Mouse (Mus musculus) splenic B cell, adult 2 months (primary cell): Measurements from ENCODE around the gene B4galnt2.
A peak's percentile ranks its signal among the peaks of the same experiment; 100 is the strongest.

Source experiments
- DNase-seq: peaks from one replicate; pipeline ENCODE4 v3.0.0-alpha.2; 2011; ENCODE audit warnings: low read depth, low spot score
- H3K27me3 ChIP-seq: 2 replicates; pipeline ENCODE4 v1.6.1; 2012; ENCODE audit warnings: mild to moderate bottlenecking, low read length, moderate library complexity, mixed read lengths; ENCODE audit not compliant: control insufficient read depth, poor library complexity, insufficient read depth, severe bottlenecking
- H3K36me3 ChIP-seq: 2 replicates; pipeline ENCODE4 v1.6.1; 2012; ENCODE audit warnings: mild to moderate bottlenecking, low read length, moderate library complexity, mixed read lengths; ENCODE audit not compliant: control insufficient read depth, poor library complexity, insufficient read depth, severe bottlenecking

B4galnt2 gene

GRCm38 (mm10) chr11:95838999-95839868, 75.5 kb downstream of the B4galnt2 start:
- Histone ChIP-seq H3K27me3 (no peaks in the 10 kb centered on the region), H3K36me3 (peaks cover 2% of the 10 kb centered on the region)
- DNase-seq: no peak

- DNase-seq: no peak
Measured at GRCm38 (mm10) chr11:95838598-95838997, 76.1 kb downstream of the B4galnt2 start.

GRCm38 (mm10) chr11:95837059-95837458, 77.6 kb downstream of the B4galnt2 start, which contains the start of gene Gngt2:
TSS of gene Gngt2 (plus strand) at chr11:95837216.
- DNase-seq: no peak
- Histone ChIP-seq H3K27me3 (no peaks in the 10 kb centered on the region), H3K36me3 (peaks cover 13% of the 10 kb centered on the region)

More at GRCm38 (mm10) chr11:95838598-95838997, 76.1 kb downstream of the B4galnt2 start:
- Histone ChIP-seq H3K27me3 (no peaks in the 10 kb centered on the region), H3K36me3 (peaks cover 2% of the 10 kb centered on the region)

- no peaks in the 10 kb centered on the region for H3K27me3 ChIP-seq
- H3K36me3 ChIP-seq: peaks cover 14% of the 10 kb centered on the region
- DNase-seq: no peak
Measured at GRCm38 (mm10) chr11:95836433-95836832, 78.3 kb downstream of the B4galnt2 start.

- no peaks in the 10 kb centered on the region for H3K27me3 ChIP-seq
- H3K36me3 ChIP-seq: peaks cover 14% of the 10 kb centered on the region
- DNase-seq: no peak
Measured at GRCm38 (mm10) chr11:95835832-95836231, 78.9 kb downstream of the B4galnt2 start.

- peak; percentile 92 for DNase-seq
- Histone ChIP-seq H3K27me3 (no peaks in the 10 kb centered on the region), H3K36me3 (peaks cover 14% of the 10 kb centered on the region)
Measured at GRCm38 (mm10) chr11:95834742-95835710, 79.7 kb downstream of the B4galnt2 start.

- peaks cover 14% of the 10 kb centered on the region for H3K36me3 ChIP-seq
- DNase-seq: peak; percentile 86
- no peaks in the 10 kb centered on the region for H3K27me3 ChIP-seq
Measured at GRCm38 (mm10) chr11:95834143-95834667, 80.5 kb downstream of the B4galnt2 start.

- Histone ChIP-seq H3K27me3 (no peaks in the 10 kb centered on the region), H3K36me3 (peaks cover 14% of the 10 kb centered on the region)
- DNase-seq: peak; percentile 72
Measured at GRCm38 (mm10) chr11:95833631-95834142, 81.0 kb downstream of the B4galnt2 start.

GRCm38 (mm10) chr11:95833006-95833570, 81.6 kb downstream of the B4galnt2 start:
- Histone ChIP-seq H3K36me3 (peaks cover 14% of the 10 kb centered on the region), H3K27me3 (no peaks in the 10 kb centered on the region)
- DNase-seq: no peak

- Histone ChIP-seq H3K36me3 (peaks cover 14% of the 10 kb centered on the region), H3K27me3 (no peaks in the 10 kb centered on the region)
- DNase-seq: no peak
Measured at GRCm38 (mm10) chr11:95832129-95833005, 82.3 kb downstream of the B4galnt2 start.

GRCm38 (mm10) chr11:95831641-95832040, 83.0 kb downstream of the B4galnt2 start:
- H3K27me3 ChIP-seq: no peaks in the 10 kb centered on the region
- peaks cover 14% of the 10 kb centered on the region for H3K36me3 ChIP-seq
- DNase-seq: peak; percentile 50

GRCm38 (mm10) chr11:95831276-95831619, 83.4 kb downstream of the B4galnt2 start:
- DNase-seq: no peak
- H3K36me3 ChIP-seq: peaks cover 14% of the 10 kb centered on the region
- H3K27me3 ChIP-seq: no peaks in the 10 kb centered on the region

- Histone ChIP-seq H3K27me3 (no peaks in the 10 kb centered on the region), H3K36me3 (peaks cover 12% of the 10 kb centered on the region)
- DNase-seq: peak; percentile 57
Measured at GRCm38 (mm10) chr11:95830411-95831275, 84.0 kb downstream of the B4galnt2 start.
